Mouse (Mus musculus): ENCODE data around the gene Snai3. TPM values are rescaled to one million over a fixed set of nuclear protein-coding genes. Genes with fewer than 3 reads are reported as not detected.

Snai3 gene
- polyA plus RNA-seq, 1 experiment from 2014 or later, result not detected

GRCm38 (mm10) chr8:122433269-122433905 lies 27.1 kb downstream of the Snai3 start:
- no peaks in the 10 kb centered on the region for H3K9me3 ChIP-seq (ENCODE audit: control insufficient read depth, low read length)
- no peak overlapping the region for H3K4me3 ChIP-seq (replicated peaks; ENCODE audit: low read length)
- WGBS, result 76% methylated on average over 11 of the region's 11 CpGs
- H3K27ac ChIP-seq, result no peak overlapping the region
- peaks cover 6% of the 10 kb centered on the region; the same call in 1 of the 2 replicates for H3K27me3 ChIP-seq (ENCODE audit: control insufficient read depth, insufficient read depth, low read length)
- H3K9ac ChIP-seq, result no peak overlapping the region
- H3K4me2 ChIP-seq (replicated peaks), result no peak overlapping the region; the same call in 1 of the 2 replicates
- no peak for DNase-seq (ENCODE audit: low spot score)
- no peak for ATAC-seq (ENCODE audit: low FRiP score)
- H3K4me1 ChIP-seq (replicated peaks; ENCODE audit: control insufficient read depth, insufficient read depth, low read length), result peaks cover 9% of the 10 kb centered on the region
- peaks cover 50% of the 10 kb centered on the region for H3K36me3 ChIP-seq (replicated peaks; ENCODE audit: control insufficient read depth, insufficient read depth)

GRCm38 (mm10) chr8:122432443-122433268 lies 27.9 kb downstream of the Snai3 start, which contains the start of gene Cyba:
Gene Cyba (minus strand): TSS chr8:122432930.
- WGBS, result 7% methylated on average over 44 of the region's 45 CpGs
- Histone ChIP-seq H3K27me3 (ENCODE audit: control insufficient read depth, insufficient read depth, low read length) (peaks cover 6% of the 10 kb centered on the region; the same call in 1 of the 2 replicates), H3K4me2 (replicated peaks) (peak within 1 kb of the TSS; percentile 52), H3K36me3 (replicated peaks; ENCODE audit: control insufficient read depth, insufficient read depth) (peaks cover 43% of the 10 kb centered on the region), H3K4me1 (replicated peaks; ENCODE audit: control insufficient read depth, insufficient read depth, low read length) (peaks cover 9% of the 10 kb centered on the region), H3K9me3 (ENCODE audit: control insufficient read depth, low read length) (no peaks in the 10 kb centered on the region), H3K9ac (peak within 1 kb of the TSS; percentile 46), H3K27ac (no peak within 1 kb of the TSS), H3K4me3 (replicated peaks; ENCODE audit: low read length) (peak within 1 kb of the TSS; percentile 30)
- ATAC-seq (ENCODE audit: low FRiP score) (peak; percentile 55; the same call in 1 of the 2 replicates), DNase-seq (ENCODE audit: low spot score) (no peak)

DNA sequence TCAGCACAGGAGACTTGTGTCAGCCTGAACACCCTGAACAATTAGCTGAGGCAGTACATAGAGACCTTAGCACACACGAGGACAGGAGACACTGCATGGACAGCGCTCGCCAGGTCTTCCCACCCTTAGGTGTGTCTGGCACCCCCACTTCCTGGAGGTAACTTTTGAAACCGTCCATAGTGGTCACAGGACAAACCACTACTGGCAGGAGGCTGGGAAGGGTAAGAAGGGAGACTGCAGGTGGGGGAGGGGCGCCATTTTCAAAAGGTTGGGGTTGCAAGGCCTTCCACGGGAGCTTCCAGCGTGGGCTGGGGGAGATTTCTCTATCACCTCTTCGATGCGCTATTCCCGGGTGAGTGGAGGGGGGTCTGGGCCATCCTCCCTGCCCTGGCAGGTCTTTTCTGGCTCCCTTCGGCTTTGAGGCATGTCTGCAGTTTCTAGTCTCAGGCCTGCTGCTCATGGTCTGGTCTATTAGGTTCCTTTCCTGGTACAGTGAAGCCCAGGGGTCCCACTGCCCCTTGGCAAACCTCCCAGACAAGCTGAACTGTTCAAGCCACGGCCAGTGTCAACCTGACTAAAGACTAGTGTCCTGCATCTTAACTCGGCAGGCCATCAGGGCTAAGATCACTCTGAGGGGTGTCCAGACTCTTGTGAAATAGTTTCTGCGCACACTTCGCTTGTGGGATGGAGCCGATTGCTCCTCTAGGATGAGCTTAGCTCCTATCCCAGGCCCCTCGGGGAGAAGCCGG lies 28.7 kb downstream of the Snai3 start:
- Histone ChIP-seq H3K9ac (peak overlapping the region; percentile 46), H3K4me1 (replicated peaks; ENCODE audit: control insufficient read depth, insufficient read depth, low read length) (peaks cover 9% of the 10 kb centered on the region), H3K36me3 (replicated peaks; ENCODE audit: control insufficient read depth, insufficient read depth) (peaks cover 36% of the 10 kb centered on the region), H3K4me2 (replicated peaks) (peak overlapping the region; percentile 52), H3K27me3 (ENCODE audit: control insufficient read depth, insufficient read depth, low read length) (peaks cover 6% of the 10 kb centered on the region; the same call in 1 of the 2 replicates), H3K27ac (no peak overlapping the region), H3K4me3 (replicated peaks; ENCODE audit: low read length) (peak overlapping the region; percentile 30), H3K9me3 (ENCODE audit: control insufficient read depth, low read length) (no peaks in the 10 kb centered on the region)
- no peak for DNase-seq (ENCODE audit: low spot score)
- WGBS, result 44% methylated on average over 18 of the region's 18 CpGs
- no peak for ATAC-seq (ENCODE audit: low FRiP score)

DNA sequence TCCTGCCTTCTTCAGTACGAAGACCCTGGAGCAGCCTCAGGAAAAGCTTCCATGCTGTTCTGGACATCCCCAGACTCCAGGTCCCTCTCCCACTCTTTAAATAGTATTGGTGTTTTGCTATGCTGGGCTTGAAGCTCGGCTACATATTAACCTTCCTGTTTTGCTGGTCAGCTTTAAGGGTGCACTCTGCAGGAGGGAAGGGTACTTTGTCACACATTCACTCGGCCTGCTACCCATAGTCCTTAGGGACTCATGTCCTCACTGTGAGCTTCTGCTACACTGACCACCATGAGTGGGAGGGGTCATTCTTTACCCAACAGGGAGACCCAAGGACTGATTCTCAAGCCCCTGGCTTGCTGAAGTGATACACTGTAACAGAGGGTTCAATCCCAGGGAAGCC lies 29.9 kb downstream of the Snai3 start:
- ATAC-seq (ENCODE audit: low FRiP score), result no peak
- peaks cover 9% of the 10 kb centered on the region for H3K4me1 ChIP-seq (replicated peaks; ENCODE audit: control insufficient read depth, insufficient read depth, low read length)
- WGBS, result 78% methylated on average over 3 of the region's 3 CpGs

GRCm38 (mm10) chr8:122430058-122430636 lies 30.4 kb downstream of the Snai3 start:
- Histone ChIP-seq H3K4me2 (replicated peaks) (no peak overlapping the region), H3K9ac (no peak overlapping the region), H3K27me3 (ENCODE audit: control insufficient read depth, insufficient read depth, low read length) (peaks cover 6% of the 10 kb centered on the region; the same call in 1 of the 2 replicates), H3K4me3 (replicated peaks; ENCODE audit: low read length) (no peak overlapping the region), H3K36me3 (replicated peaks; ENCODE audit: control insufficient read depth, insufficient read depth) (peaks cover 19% of the 10 kb centered on the region), H3K4me1 (replicated peaks; ENCODE audit: control insufficient read depth, insufficient read depth, low read length) (peaks cover 9% of the 10 kb centered on the region), H3K9me3 (ENCODE audit: control insufficient read depth, low read length) (no peaks in the 10 kb centered on the region), H3K27ac (no peak overlapping the region)
- DNase-seq (ENCODE audit: low spot score) (no peak), ATAC-seq (ENCODE audit: low FRiP score) (no peak)
- 86% methylated on average over 10 of the region's 10 CpGs for WGBS

More for the DNA sequence above, 29.9 kb downstream of the Snai3 start:
- DNase-seq (ENCODE audit: low spot score), result no peak
- Histone ChIP-seq H3K27ac (no peak overlapping the region), H3K36me3 (replicated peaks; ENCODE audit: control insufficient read depth, insufficient read depth) (peaks cover 24% of the 10 kb centered on the region), H3K4me2 (replicated peaks) (no peak overlapping the region), H3K27me3 (ENCODE audit: control insufficient read depth, insufficient read depth, low read length) (peaks cover 6% of the 10 kb centered on the region; the same call in 1 of the 2 replicates), H3K9ac (no peak overlapping the region), H3K4me3 (replicated peaks; ENCODE audit: low read length) (no peak overlapping the region), H3K9me3 (ENCODE audit: control insufficient read depth, low read length) (no peaks in the 10 kb centered on the region)

DNA sequence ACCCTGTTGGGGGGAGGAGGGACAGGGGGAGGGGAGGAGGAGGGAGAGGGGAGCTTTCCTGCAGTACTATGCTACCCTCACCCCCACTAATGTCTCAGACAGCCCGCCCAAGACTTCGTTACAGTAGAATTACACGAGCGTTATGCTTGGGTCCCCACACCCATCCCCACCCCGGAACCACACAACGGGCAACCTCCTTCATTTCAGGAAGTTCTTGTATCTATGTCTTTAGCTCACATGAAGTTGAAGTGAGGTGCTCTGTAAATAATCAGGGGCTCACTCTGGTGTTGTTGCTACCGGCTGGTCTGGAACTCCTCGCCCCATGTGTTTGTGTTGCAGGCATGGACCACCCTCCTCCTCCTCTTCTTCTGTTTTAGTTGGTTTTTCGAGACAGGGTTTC lies 32.4 kb downstream of the Snai3 start:
- H3K9ac ChIP-seq, result no peak overlapping the region
- H3K27ac ChIP-seq, result no peak overlapping the region
- ATAC-seq (ENCODE audit: low FRiP score), result no peak
- H3K4me2 ChIP-seq (replicated peaks), result no peak overlapping the region
- H3K36me3 ChIP-seq (replicated peaks; ENCODE audit: control insufficient read depth, insufficient read depth), result peaks cover under 1% of the 10 kb centered on the region; the same call in 1 of the 2 replicates
- no peak for DNase-seq (ENCODE audit: low spot score)
- H3K27me3 ChIP-seq (ENCODE audit: control insufficient read depth, insufficient read depth, low read length), result peaks cover 6% of the 10 kb centered on the region; the same call in 1 of the 2 replicates
- 90% methylated on average over 9 of the region's 9 CpGs for WGBS
- no peak overlapping the region for H3K4me3 ChIP-seq (replicated peaks; ENCODE audit: low read length)
- no peaks in the 10 kb centered on the region for H3K9me3 ChIP-seq (ENCODE audit: control insufficient read depth, low read length)
- H3K4me1 ChIP-seq (replicated peaks; ENCODE audit: control insufficient read depth, insufficient read depth, low read length), result peaks cover 9% of the 10 kb centered on the region

DNA sequence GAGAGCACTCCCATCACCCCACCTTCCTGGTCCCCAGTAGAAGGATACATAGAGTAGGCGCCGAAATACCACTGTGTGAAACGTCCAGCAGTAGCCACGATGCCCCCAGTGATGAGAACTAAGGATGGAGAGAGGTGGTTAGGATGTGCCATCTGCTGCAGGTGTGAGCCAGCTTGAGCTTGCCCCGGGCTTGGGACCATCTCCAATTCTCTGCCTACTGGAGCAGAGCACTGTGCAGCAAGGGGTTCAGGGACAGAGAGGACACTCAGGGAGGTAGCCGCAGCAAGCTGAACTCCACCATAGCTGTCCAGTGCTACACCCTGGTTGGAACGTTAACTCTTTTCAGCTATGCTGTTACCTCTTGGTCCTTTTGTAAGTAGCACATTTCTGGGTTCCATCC lies 32.9 kb downstream of the Snai3 start:
- no peak for DNase-seq (ENCODE audit: low spot score)
- Histone ChIP-seq H3K4me2 (replicated peaks) (no peak overlapping the region), H3K4me1 (replicated peaks; ENCODE audit: control insufficient read depth, insufficient read depth, low read length) (peaks cover 6% of the 10 kb centered on the region), H3K4me3 (replicated peaks; ENCODE audit: low read length) (no peak overlapping the region), H3K9ac (no peak overlapping the region), H3K36me3 (replicated peaks; ENCODE audit: control insufficient read depth, insufficient read depth) (no peaks in the 10 kb centered on the region), H3K27me3 (ENCODE audit: control insufficient read depth, insufficient read depth, low read length) (peaks cover under 1% of the 10 kb centered on the region; the same call in 1 of the 2 replicates), H3K9me3 (ENCODE audit: control insufficient read depth, low read length) (no peaks in the 10 kb centered on the region), H3K27ac (no peak overlapping the region)
- no peak for ATAC-seq (ENCODE audit: low FRiP score)
- 90% methylated on average over 7 of the region's 7 CpGs for WGBS

DNA sequence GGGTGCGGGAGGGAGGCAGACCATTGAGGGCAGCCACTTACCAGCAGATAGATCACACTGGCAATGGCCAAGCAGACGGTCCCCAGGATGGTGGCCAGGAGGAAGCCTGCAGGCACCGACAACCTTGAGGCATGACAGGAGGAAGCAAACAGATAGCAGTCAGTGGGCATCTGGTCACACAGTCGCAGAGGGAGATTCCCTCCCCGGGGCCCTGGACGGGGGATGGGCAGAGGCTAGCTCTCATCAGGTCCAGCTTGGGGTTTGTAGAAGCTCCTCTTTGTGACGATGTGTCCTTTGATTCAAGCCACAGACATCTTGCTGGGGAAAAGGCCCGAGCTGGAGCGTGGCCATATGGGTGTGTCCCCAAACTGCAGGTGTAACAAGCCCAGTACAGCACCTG lies 34.4 kb downstream of the Snai3 start:
- H3K27ac ChIP-seq, result no peak overlapping the region
- ATAC-seq (ENCODE audit: low FRiP score), result no peak
- H3K27me3 ChIP-seq (ENCODE audit: control insufficient read depth, insufficient read depth, low read length), result no peaks in the 10 kb centered on the region
- H3K4me2 ChIP-seq (replicated peaks), result no peak overlapping the region
- H3K4me3 ChIP-seq (replicated peaks; ENCODE audit: low read length), result no peak overlapping the region
- no peaks in the 10 kb centered on the region for H3K4me1 ChIP-seq (replicated peaks; ENCODE audit: control insufficient read depth, insufficient read depth, low read length)
- WGBS, result 81% methylated on average over 9 of the region's 9 CpGs
- H3K9me3 ChIP-seq (ENCODE audit: control insufficient read depth, low read length), result no peaks in the 10 kb centered on the region
- no peak for DNase-seq (ENCODE audit: low spot score)
- no peaks in the 10 kb centered on the region for H3K36me3 ChIP-seq (replicated peaks; ENCODE audit: control insufficient read depth, insufficient read depth)
- no peak overlapping the region for H3K9ac ChIP-seq

Data from hindbrain, embryonic 14.5 days (tissue).